Mouse (Mus musculus): ENCODE measurements around the gene Dnmt3l.

The Dnmt3l gene

DNA sequence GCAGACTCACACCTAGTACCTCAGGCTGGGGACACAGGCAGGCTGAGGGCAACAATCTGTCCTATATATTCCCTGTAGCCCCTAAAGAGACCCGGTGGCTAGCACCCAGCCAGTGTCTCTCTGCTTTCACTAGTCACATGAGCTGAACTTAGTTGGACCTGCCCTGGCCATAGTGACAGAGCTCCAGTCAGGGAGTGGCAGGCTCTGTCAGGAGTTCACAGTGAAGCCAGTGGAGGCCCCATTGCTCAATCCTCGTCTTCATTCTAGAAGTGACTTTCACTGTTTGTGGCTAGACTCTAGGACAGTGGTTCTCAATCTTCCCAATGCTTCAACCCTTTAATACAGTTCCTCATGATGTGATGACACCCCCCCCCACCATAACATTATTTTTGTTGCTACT lies 9.8 kb upstream of the Dnmt3l start:
- DNase-seq (ENCODE audit: low spot score in 2 of 2) = no peak

- DNase-seq (ENCODE audit: low spot score in 2 of 2) = no peak
Measured at GRCm38 (mm10) chr10:78037139-78037538, 4.6 kb upstream of the Dnmt3l start.

- no peak for DNase-seq (ENCODE audit: low spot score in 2 of 2)
Measured at GRCm38 (mm10) chr10:78042096-78042495, 349 bp downstream of the Dnmt3l start.

DNA sequence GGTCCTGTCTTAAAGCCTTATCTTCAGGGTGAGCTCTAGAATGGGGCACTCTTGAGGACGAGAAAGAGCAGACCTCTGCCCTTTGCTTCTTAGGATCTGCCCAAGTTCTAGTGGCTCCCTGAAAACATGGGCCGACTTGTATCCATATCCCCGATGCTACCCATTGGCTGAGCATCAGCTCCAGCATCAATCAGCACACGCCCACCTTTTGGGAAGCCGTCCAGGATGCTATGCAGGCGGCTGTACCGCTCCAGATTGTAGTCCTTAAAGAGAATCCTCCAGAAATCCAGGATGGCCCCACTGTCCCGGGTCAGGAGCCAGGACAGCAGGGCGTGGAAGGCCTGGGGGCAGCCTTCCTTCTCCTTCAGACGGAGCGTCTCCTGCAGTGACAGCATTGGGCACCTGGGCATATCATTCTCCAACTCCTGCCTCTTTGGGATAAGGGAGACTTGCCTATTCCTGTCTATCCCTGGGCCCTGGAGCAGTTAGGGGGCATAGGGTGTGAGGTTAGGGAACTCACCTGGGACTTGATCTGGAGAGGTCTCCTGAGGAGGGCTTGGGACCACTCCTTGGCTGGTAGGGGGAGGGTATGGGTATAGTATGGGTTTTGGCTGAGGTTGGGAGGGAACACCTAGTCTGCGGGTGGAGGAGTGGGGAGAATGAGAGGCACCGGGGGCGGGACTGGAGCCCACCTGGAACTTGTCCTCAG lies 1.1 kb downstream of the Dnmt3l start:
- peak in 1 of 2 experiments; percentile 29 for DNase-seq (ENCODE audit: low spot score in 2 of 2)

DNA sequence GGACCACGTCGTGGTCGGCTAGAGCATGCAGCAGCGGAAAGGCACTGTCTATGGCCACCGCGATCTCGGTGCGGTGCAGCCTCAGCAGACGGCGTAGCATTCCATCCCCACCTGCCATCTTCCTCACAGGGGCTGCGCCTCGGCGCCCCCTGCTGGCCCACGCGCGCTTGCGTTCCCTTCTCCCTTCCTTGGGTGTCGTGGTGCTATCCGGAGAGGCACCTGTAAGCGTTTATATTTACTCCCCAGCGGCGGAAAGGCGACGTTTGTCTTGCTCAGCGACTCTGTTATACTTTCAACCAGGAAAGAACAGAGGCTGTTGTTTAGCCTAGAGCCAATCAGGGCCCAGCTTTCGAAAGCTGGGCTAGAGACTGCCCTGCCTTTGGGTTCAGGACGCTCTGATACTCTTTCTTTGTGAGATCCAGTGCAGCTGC lies 1.7 kb downstream of the Dnmt3l start, which contains the start of gene Aire:
TSS of gene Aire (minus strand) at position 205 of the 431 bp plus-strand sequence.
- peak in 1 of 2 experiments; percentile 52 for DNase-seq (ENCODE audit: low spot score in 2 of 2)

DNA sequence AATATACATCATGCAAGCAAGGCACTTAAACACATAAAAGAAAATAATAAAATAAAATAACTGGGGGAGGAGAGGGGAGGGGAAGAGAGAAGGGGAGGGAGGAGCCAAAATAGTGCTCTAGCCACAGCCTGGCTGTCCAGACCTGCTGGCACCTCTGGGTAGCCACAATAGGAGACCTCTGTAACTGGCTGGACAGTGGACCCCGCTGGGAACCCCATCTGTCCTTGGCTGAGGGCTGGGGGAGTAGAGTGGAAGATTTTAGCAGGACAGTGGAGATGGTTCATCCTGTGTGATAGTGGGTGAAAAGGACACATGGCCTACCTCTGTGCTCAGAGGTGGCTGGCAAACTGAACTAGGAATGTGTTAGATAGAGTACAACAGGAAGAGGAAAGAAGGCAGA lies 2.8 kb downstream of the Dnmt3l start:
- DNase-seq (ENCODE audit: low spot score in 2 of 2) = no peak

DNA sequence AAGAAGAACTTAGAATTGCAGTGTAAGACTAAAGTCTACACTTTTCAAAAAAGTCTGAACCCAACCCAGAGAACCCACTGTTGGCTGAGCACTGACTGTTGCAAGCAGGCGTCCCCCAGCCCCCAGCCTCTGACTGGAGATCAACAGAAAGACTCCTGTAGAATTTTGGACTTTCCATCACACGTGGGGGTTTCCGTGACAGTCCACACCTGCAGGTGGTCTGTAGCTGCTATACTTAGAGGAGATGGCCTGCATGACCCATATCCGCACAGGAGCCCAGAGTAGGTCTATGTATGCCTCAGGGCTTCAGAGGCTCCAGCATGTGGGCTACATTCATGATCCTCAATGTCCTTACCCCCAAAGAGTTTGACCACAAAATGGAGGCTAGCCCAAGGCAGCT lies 4.6 kb downstream of the Dnmt3l start:
- no peak for DNase-seq (ENCODE audit: low spot score in 2 of 2)

DNA sequence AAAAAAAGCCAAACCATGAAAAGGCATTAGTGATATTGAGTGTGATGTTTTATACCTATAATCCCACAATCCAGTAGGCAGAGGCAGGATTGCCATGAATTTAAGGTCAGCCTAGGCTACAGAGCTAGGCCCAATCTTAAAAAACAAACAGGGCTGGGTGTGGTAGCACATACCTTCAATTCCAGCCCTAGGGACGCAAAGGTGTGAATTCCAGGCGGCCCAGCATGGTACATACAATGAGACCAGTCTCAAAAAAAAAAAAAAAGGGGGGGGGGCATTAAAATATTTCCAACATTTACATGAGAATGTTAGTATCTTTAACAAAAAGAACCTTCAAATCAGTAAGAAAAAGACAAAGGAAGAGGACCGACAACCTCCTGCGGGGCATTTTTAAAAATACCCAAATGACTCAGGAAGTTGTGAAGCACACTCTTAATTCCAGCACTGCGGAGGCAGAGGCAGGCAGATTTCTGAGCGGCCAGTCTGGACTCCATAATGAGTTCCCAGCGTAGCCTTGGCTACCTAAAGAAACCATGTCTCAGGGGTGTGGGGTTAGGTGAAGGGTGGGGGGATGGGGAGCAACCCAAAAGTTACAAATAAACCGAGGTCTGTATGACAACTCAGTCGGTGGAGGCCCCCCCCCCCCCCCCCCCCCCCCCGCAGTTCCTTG lies 6.4 kb downstream of the Dnmt3l start:
- DNase-seq (ENCODE audit: low spot score in 2 of 2) = no peak

DNA sequence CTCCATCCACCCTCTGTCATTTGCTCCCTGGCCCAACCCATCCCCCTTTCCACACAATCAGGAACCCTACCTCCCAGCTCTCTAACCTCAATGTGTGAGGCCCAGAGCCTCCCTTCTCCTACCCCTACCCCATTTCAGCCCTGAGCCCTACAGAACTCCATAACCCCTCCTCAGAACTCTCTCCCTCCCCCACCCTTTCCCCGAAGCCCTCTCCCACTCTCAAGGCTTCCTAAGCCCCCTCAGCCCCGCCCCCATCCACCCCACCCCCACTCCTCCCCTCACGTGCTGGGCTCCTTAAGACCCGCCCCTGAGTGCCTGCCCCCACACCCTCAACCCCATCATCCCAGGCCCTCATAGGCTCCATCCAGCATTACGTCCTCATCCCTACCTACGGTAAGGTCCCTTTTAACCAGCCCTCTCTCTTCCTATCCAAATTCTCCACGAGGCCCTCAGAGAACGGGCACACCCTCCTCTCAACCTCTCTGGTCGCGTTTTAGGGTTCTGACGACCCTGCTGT lies 7.8 kb downstream of the Dnmt3l start:
- no peak for DNase-seq (ENCODE audit: low spot score in 2 of 2)

GRCm38 (mm10) chr10:78054633-78055565 lies 13.2 kb downstream of the Dnmt3l start:
- no peak for DNase-seq (ENCODE audit: low spot score in 2 of 2)

GRCm38 (mm10) chr10:78057056-78057455 lies 15.3 kb downstream of the Dnmt3l start:
- no peak for DNase-seq (ENCODE audit: low spot score in 2 of 2)

GRCm38 (mm10) chr10:78063122-78063521 lies 21.4 kb downstream of the Dnmt3l start:
- no peak for DNase-seq (ENCODE audit: low spot score in 2 of 2)

DNA sequence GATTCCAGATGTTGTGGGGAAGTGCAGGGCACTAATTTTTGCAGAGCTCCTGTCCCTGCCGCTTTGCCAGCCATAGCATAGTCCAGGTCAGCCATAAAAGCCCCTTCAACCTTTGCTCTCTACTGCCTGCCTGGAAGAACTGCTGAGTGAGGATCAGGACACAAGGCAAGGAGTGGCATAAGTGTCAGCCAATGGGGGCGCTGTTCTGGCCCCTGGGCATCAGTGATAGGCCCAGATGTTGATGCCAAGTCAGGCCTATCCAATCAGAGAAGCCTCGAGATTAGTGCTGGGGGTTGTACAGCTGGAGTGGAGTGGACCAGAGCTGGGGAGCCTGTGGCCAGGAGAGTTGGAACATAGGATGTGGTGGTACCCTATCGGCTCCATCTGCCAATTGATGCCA lies 25.5 kb downstream of the Dnmt3l start:
- no peak for DNase-seq (ENCODE audit: low spot score in 2 of 2)

DNA sequence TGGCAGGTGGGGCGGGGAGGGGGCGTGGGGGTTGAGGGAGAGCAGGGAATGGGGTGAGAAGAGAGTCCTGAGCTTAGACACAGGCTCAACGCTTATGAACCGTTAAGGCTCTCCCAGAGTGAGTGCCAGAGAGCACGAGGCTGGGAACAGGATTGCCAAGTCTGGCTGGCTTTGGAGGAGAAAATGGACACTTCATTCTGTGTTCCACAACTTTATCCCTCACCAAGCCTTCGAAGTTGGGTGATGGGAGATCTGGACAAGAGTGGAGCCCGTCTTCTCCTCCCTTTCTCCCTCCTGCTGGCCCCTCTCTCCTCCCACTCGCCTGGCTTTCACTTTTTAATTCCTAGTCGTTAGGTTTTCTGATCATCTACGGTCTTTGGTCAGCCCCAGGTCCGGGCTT lies 26.8 kb downstream of the Dnmt3l start:
- no peak for DNase-seq (ENCODE audit: low spot score in 2 of 2)

- peak in 1 of 2 experiments; percentile 30 for DNase-seq (ENCODE audit: low spot score in 2 of 2)
Measured at GRCm38 (mm10) chr10:78069101-78070011, 27.6 kb downstream of the Dnmt3l start, which contains the start of gene Icosl. TSS of gene Icosl (plus strand) at chr10:78069302.

DNA sequence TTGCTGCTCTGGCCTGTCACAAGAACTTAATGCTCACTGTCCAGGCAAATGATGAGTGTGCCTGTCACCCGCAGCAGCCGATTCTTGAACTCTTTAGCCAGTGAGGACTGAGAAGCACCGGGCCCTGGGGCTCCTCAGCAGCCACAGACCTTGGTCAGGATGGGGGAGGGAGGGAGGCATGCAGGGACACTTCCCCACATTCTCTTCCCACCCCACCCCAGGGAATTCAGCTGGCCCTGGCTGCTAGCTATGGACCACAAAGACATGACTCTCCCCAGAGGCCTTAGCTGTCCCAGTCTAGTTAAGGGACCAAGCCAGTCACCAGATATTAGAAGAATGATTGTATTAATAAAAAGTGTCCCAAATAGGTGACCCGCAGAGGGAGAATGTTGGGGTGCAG lies 32.4 kb downstream of the Dnmt3l start:
- no peak for DNase-seq (ENCODE audit: low spot score in 2 of 2)

DNA sequence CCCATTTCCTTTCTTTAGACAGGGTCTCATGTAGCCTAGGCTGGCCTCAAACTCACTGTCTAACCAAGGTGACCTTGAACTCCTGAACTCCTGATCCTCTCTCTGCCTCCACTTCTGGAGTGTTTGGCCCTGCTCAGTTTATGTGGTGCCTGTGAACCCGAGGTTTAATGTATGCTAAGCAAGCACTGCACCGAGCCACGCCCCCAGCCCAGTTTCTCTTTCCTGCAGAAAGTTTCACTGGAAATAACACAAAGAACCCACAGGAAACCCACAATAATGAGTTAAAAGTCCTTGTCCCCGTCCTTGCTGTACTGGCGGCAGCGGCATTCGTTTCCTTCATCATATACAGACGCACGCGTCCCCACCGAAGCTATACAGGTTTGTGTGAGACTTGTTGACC lies 33.2 kb downstream of the Dnmt3l start:
- no peak for DNase-seq (ENCODE audit: low spot score in 2 of 2)

GRCm38 (mm10) chr10:78077862-78078261 lies 36.1 kb downstream of the Dnmt3l start:
- no peak for DNase-seq (ENCODE audit: low spot score in 2 of 2)

GRCm38 (mm10) chr10:78078276-78078675 lies 36.5 kb downstream of the Dnmt3l start:
- no peak for DNase-seq (ENCODE audit: low spot score in 2 of 2)

- no peak for DNase-seq (ENCODE audit: low spot score in 2 of 2)
Measured at GRCm38 (mm10) chr10:78079955-78080591, 38.3 kb downstream of the Dnmt3l start.

Data from left cerebral cortex, adult 9 months (tissue).